Mouse (Mus musculus): ENCODE data around the gene Rnf216.

GRCm38 (mm10) chr5:143043902-143044301 lies 68.9 kb downstream of the Rnf216 start:
- no peak for TF ChIP-seq POLR2A (IDR thresholded peaks at IDR 0.05; ENCODE audit: extremely low read depth, insufficient read depth, low read length)
- no peak for TF ChIP-seq CTCF (IDR thresholded peaks at IDR 0.05; ENCODE audit: extremely low read depth, insufficient read depth, low read length)

Measured in cortical plate, adult 2 months (tissue).